Mouse (Mus musculus): ENCODE measurements around the gene Ptn.
A peak's percentile ranks its signal among the peaks of the same experiment; 100 is the strongest.

The Ptn gene

GRCm38 (mm10) chr6:36809747-36810285 lies at the start of gene Ptn:
TSS of gene Ptn (minus strand) at chr6:36810220.
- DNase-seq, result no peak

GRCm38 (mm10) chr6:36858258-36859041 lies 48.4 kb upstream of the Ptn start:
- DNase-seq, result no peak

GRCm38 (mm10) chr6:36857627-36858257 lies 47.7 kb upstream of the Ptn start:
- DNase-seq, result no peak

- no peak for DNase-seq
Observed at GRCm38 (mm10) chr6:36850422-36851129, 40.6 kb upstream of the Ptn start.

GRCm38 (mm10) chr6:36845288-36845687 lies 35.3 kb upstream of the Ptn start:
- DNase-seq, result no peak

- DNase-seq, result no peak
Observed at GRCm38 (mm10) chr6:36844258-36844657, 34.2 kb upstream of the Ptn start.

- DNase-seq, result no peak
Observed at GRCm38 (mm10) chr6:36843031-36843488, 33.0 kb upstream of the Ptn start.

GRCm38 (mm10) chr6:36842101-36842922 lies 32.3 kb upstream of the Ptn start:
- DNase-seq, result no peak

- DNase-seq, result no peak
Observed at GRCm38 (mm10) chr6:36841701-36842100, 31.7 kb upstream of the Ptn start.

- no peak for DNase-seq
Observed at GRCm38 (mm10) chr6:36841174-36841573, 31.2 kb upstream of the Ptn start.

GRCm38 (mm10) chr6:36838747-36839146 lies 28.7 kb upstream of the Ptn start:
- DNase-seq, result no peak

GRCm38 (mm10) chr6:36835351-36835750 lies 25.3 kb upstream of the Ptn start:
- no peak for DNase-seq

- no peak for DNase-seq
Observed at GRCm38 (mm10) chr6:36834695-36835265, 24.8 kb upstream of the Ptn start.

GRCm38 (mm10) chr6:36832681-36833080 lies 22.7 kb upstream of the Ptn start:
- DNase-seq, result no peak

GRCm38 (mm10) chr6:36832207-36832606 lies 22.2 kb upstream of the Ptn start:
- no peak for DNase-seq

- DNase-seq, result no peak
Observed at GRCm38 (mm10) chr6:36830371-36830925, 20.4 kb upstream of the Ptn start.

- DNase-seq, result no peak
Observed at GRCm38 (mm10) chr6:36819784-36820050, 9.7 kb upstream of the Ptn start.

- peak; percentile 4 for DNase-seq
Observed at GRCm38 (mm10) chr6:36819019-36819783, 9.2 kb upstream of the Ptn start.

GRCm38 (mm10) chr6:36818281-36819018 lies 8.4 kb upstream of the Ptn start:
- DNase-seq, result no peak

GRCm38 (mm10) chr6:36816666-36817065 lies 6.6 kb upstream of the Ptn start:
- no peak for DNase-seq

GRCm38 (mm10) chr6:36815992-36816391 lies 6.0 kb upstream of the Ptn start:
- DNase-seq, result no peak

All from kidney, adult 11 months (tissue).